Mouse (Mus musculus): ENCODE results near the gene Ptgs1.

GRCm38 (mm10) chr2:36220106-36220505 is 10.1 kb upstream of the Ptgs1 start:
- TF ChIP-seq REST (IDR thresholded peaks at IDR 0.05; ENCODE audit: insufficient read depth, insufficient read length) (no peak), POLR2A (IDR thresholded peaks at IDR 0.05; ENCODE audit: insufficient read length, low read depth) (no peak), TCF12 (IDR thresholded peaks at IDR 0.05; ENCODE audit: insufficient read depth, poor library complexity, severe bottlenecking) (no peak)
